Mouse (Mus musculus): ENCODE data around the gene Mydgf.

The Mydgf gene

DNA sequence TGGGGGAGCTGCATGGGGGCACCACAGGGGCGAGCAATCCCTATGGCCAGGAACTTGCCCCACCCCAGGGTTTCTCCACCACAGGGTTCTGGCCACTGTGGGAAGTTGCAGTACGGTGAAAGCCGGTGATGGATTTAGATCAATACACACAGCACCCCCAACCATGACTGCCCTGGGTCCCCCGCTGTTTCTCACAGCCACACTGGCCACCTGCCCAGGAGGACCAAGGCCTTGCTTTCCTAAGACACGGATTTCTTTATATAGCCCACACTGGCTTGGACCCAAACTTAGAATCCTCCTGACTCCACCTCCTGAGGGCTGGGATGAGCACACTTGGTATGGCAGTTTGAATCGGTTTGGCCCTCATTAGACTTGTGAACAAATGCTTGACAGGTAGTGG lies 7.5 kb upstream of the Mydgf start:
- no peak for DNase-seq (ENCODE audit: low read depth)

DNA sequence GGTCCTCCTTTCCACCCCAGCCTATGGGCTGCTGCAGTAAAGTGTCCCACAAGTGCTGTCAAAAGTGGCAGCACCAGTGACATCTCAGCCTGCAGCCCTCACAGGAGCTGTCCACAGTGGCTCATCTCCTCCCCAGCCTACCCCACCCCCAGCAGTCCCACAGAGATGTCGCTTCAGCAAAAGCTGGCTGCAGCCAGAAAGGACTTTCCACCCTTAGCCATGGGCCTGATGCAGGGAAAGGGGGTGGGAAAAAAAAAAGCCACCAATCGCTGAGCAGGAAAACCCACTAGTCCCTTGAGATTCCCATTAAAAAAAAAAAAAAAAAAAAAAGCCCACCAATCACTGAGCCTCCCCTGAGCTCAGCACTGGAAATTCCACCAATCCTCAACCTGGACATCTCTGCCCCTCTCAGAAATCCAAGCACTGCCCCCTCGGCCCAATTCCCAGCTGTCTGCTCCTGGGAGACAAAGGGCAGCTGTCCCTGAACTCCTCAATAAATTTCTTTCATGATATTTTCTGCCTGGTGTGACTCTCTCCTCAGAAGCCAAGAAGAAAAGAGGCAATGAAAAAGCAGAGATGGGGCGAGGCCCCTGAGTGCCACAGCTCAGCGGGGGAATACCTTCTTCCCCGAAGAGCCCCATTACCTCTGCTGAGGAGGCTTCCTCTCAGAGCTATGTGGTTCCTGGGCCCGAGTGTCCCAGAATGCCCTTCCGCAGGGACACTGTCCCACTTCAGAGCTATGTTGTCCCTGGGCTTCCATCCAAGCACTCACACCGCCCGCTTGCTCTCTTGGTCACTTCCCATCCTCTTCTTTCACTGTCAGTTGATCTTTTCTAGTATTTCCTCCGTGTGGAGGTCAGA lies 1.8 kb upstream of the Mydgf start:
- DNase-seq (ENCODE audit: low read depth) = no peak

DNA sequence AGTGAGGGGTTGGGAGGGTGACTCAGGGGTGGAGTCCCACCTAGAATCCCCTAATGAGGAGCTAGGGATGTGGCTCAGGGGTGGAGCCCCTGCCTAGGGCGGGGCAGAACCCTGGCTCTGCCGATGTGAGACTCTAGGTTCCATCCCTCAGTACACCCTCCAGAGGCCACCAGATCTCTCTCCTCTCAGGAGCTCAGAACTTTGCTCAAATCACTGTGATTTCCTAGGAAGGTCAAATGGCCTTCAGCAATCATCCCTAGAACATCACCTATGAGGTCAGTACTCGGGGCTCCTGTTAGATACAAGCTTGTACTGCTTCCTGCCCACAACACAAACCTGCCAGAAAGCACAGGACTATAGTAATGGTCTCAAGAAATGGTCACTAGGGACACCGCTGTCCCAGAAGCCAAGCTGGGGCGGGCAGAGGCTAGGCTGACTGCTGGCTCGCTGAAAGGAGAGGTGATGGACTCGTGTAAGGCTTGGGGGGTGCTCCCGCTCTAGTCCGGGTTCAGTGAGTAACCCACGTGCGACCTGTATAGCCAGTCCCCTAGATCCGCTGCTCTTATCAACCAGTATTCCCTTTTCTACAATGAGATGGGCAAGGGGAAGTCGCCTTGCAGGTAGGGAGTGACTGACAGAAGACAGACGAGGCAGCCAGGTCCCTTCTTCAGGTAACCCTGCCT lies 604 bp downstream of the Mydgf start:
- DNase-seq (ENCODE audit: low read depth) = peak; percentile 33

GRCm38 (mm10) chr17:56175416-56175815 lies 8.3 kb downstream of the Mydgf start:
- DNase-seq (ENCODE audit: low read depth) = no peak

GRCm38 (mm10) chr17:56173401-56174046 lies 10.2 kb downstream of the Mydgf start:
- no peak for DNase-seq (ENCODE audit: low read depth)

- no peak for DNase-seq (ENCODE audit: low read depth)
Observed at GRCm38 (mm10) chr17:56171881-56172280, 11.8 kb downstream of the Mydgf start.

DNA sequence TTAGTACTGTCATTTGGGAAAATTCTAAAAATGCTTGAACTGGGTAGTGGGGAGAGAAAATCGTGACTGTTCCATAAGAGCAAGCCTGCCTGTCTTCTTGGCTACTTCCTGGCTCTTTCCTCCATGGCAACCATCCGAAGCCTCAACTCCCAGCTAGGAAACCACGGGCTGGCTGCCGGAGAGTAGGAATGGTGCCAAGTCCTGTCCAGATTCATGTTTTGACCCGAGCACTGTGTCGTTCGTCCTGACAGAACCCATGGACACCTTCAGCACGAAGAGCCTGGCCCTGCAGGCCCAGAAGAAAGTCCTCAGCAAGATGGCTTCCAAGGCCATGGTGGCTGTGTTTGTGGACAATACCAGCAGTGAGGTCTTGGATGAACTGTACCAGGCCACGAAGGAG lies 12.3 kb downstream of the Mydgf start:
- no peak for DNase-seq (ENCODE audit: low read depth)

DNA sequence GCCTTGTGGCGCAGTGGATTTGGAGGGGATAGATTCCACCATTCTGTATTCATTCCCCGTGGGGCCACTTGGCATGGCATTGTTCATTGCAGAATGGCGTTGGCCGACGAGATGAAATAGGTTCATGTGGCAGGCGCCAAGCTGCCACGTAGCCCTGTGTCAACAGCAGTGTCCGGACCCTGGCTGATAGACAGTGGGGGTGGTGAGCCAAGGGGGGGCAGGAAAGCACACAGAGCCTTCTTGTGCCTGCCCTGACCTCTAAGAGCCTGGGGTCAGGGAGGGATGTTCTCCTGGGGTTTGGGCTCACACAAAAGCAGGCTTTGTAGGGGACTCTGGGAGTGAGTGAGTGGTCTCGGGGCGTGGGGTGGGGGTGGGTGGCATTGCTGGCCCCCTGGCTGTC lies 13.1 kb downstream of the Mydgf start:
- no peak for DNase-seq (ENCODE audit: low read depth)

GRCm38 (mm10) chr17:56169830-56170229 lies 13.9 kb downstream of the Mydgf start:
- no peak for DNase-seq (ENCODE audit: low read depth)

- no peak for DNase-seq (ENCODE audit: low read depth)
Observed at GRCm38 (mm10) chr17:56165671-56166070, 18.0 kb downstream of the Mydgf start.

- no peak for DNase-seq (ENCODE audit: low read depth)
Observed at GRCm38 (mm10) chr17:56164510-56164909, 19.2 kb downstream of the Mydgf start.

DNA sequence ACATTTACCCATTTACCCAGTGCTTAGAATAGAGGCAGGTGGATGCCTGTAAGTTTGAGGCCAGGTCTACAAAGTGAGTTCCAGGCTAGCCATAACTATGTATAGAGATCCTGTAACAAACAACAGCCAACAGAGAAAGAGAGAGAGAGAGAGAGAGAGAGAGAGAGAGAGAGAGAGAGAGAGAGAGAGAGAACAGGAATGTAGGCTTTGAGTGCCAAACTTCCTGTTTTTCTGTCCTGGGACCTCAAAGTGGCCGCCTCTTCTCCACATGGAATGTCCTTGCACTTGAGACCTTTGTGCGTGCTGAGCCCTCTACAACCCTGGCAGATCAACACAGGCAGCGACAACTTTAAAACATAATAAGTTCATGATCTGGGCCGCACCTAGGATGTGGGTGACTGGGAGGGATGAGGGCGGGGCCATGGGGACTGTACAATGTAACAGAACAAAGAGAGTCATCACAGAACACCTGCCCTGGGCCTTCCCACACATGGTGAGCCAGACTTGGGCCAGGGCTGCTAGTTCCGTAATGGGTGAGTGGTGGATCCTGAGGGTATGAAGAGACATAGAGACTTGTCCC lies 20.1 kb downstream of the Mydgf start:
- peak; percentile 89 for DNase-seq (ENCODE audit: low read depth)

DNA sequence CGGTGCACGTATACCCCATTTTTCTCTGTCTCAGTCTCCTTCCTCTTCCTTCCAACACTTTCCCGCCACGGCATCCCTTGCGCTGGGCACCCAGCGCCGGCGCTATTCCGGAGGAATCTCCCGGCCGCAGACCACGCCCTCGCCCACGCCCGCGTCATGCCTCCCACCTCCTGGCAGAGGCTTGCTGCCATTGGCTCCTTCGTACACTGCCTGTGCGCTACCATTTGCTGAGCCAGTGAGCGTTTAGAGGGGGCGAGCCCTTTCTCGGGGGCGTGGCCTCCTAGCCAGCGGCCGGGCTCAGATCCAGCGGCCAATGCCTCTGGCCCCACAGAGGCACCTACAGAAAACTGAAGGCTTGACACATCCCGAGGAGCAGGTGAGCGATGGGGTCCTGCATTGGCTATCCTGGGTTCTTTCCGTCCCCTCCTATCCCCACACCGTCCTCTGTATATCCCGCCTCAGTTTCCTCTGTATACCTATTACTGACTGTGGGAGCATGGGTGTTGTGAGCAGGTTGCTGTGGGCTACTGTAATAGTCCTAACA lies 21.4 kb downstream of the Mydgf start, which contains the start of gene Tnfaip8l1:
Gene Tnfaip8l1, plus strand, starts transcription at position 247 of the 544 bp plus-strand sequence.
- DNase-seq (ENCODE audit: low read depth) = peak; percentile 91

- DNase-seq (ENCODE audit: low read depth) = peak; percentile 69
Observed at GRCm38 (mm10) chr17:56159729-56160128, 24.0 kb downstream of the Mydgf start.

GRCm38 (mm10) chr17:56153643-56154042 lies 30.1 kb downstream of the Mydgf start:
- no peak for DNase-seq (ENCODE audit: low read depth)

DNA sequence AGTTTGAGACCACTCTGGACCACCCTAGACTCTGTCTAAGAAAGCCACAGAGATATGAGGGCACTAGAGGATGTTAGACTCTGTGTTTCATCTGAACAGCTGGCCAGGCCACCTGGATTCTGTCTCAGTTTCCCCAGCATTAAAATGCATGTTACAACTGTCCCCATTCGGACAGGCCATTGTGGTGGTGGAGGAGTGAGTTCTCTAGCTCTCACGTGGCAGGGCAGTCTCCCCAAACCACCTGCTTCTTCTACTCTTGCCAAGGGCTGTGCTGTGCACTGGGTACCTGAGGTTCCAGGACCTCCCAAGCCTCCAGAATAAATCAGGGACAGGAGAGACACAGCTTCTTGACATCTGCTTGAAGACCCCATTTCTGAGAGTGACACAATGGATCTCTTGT lies 33.8 kb downstream of the Mydgf start:
- no peak for DNase-seq (ENCODE audit: low read depth)

DNA sequence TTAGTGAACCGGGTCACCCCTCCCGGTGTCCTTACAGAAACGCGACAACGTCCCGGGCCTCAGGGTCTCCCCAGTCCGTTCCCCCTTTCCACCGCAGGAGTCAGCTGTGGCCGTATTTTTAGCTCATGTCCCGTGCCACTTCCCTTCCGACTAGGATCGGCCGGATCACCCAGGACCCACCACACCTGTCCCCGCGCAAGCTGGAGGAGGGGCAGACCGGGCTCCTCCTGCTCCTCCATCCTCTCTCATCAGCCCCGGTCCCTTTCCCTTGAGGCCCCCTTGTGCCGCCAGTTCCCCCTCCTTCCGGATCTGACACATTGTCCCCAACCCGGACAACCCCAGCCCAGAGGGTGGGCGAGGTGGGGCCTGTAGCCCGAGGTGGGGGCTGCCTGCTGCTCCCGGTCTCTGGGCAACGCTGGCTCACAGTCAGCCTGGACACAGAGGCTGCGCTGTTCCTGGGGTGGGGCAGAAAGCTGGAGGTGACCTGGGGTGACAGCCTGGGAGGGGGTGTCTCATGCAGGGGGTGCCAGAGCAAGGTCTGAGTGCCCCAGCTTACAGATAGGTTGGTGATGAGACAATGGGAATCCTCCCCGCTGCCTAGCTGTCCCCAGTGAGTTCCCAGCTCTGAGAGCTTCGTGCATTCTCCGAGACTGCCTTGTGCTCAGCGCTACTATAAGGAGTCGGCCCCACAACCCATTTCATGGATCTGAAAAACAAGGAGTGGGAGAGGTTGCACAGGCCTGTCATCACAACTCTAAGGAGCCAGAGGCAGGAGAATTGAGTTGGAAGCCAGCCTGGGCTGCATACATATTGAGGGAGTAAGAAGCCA lies 34.7 kb downstream of the Mydgf start:
- DNase-seq (ENCODE audit: low read depth) = no peak

DNA sequence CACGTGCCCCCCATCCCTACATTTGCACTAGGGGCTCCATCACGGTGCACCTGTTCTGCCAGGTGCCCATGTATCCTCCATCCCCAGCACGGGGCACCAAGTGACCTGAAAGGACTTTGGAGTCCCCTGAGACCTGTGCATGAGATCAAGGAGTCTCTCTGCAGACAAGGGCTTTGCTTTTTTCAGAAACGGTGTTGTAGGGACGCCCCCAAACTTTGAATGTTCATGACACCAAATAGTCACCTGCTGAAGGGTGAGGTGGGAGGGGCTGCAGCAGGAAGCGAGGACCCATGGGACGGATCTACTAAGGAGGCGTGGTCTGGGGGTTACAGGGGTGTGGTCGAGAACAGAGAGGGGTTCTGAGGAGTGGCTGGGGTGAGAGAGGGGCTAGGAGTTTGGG lies 35.4 kb downstream of the Mydgf start:
- no peak for DNase-seq (ENCODE audit: low read depth)

- DNase-seq (ENCODE audit: low read depth) = no peak
Observed at GRCm38 (mm10) chr17:56147420-56147819, 36.3 kb downstream of the Mydgf start.

GRCm38 (mm10) chr17:56146131-56146530 lies 37.6 kb downstream of the Mydgf start:
- no peak for DNase-seq (ENCODE audit: low read depth)

- no peak for DNase-seq (ENCODE audit: low read depth)
Observed at GRCm38 (mm10) chr17:56144546-56144945, 39.2 kb downstream of the Mydgf start.

Measured in naive thymus-derived CD4-positive, alpha-beta T cell, adult 2 months (primary cell).